Mouse (Mus musculus) right cerebral cortex, postnatal 10 days (tissue): ENCODE results near the gene Sp6.

Experiments used
- DNase-seq, 2 experiments: peaks; one replicate each; pipeline ENCODE4 v3.0.0; 2021; ENCODE audit warnings: low spot score in 2 of 2

The Sp6 gene

GRCm38 (mm10) chr11:96982355-96982754 lies 30.8 kb upstream of the Sp6 start:
- peak; percentile 80 to 88 for DNase-seq

GRCm38 (mm10) chr11:96982859-96983258 lies 30.3 kb upstream of the Sp6 start, which contains the start of gene Sp2:
TSS of gene Sp2 (minus strand) at chr11:96982959.
- DNase-seq = no peak

- DNase-seq = no peak
Observed at GRCm38 (mm10) chr11:96984903-96985302, 28.3 kb upstream of the Sp6 start.

- no peak for DNase-seq
Observed at GRCm38 (mm10) chr11:96986463-96986862, 26.7 kb upstream of the Sp6 start.

- peak in 1 of 2 experiments; percentile 48 for DNase-seq
Observed at GRCm38 (mm10) chr11:96987873-96988655, 25.1 kb upstream of the Sp6 start.

- DNase-seq = no peak
Observed at GRCm38 (mm10) chr11:96991501-96991900, 21.7 kb upstream of the Sp6 start.

- no peak for DNase-seq
Observed at GRCm38 (mm10) chr11:96992722-96993311, 20.4 kb upstream of the Sp6 start.

GRCm38 (mm10) chr11:96995031-96995430 lies 18.2 kb upstream of the Sp6 start:
- DNase-seq = no peak

- DNase-seq = no peak
Observed at GRCm38 (mm10) chr11:96995836-96996772, 17.1 kb upstream of the Sp6 start.

GRCm38 (mm10) chr11:96996773-96997379 lies 16.3 kb upstream of the Sp6 start:
- no peak for DNase-seq

GRCm38 (mm10) chr11:96997380-96997956 lies 15.7 kb upstream of the Sp6 start:
- DNase-seq = peak in 1 of 2 experiments; percentile 44

GRCm38 (mm10) chr11:97003170-97003569 lies 10.0 kb upstream of the Sp6 start:
- DNase-seq = no peak

- no peak for DNase-seq
Observed at GRCm38 (mm10) chr11:97007093-97007794, 6.0 kb upstream of the Sp6 start.

GRCm38 (mm10) chr11:97009198-97009790 lies 3.9 kb upstream of the Sp6 start:
- DNase-seq = no peak

- no peak for DNase-seq
Observed at GRCm38 (mm10) chr11:97017696-97018582, 4.7 kb downstream of the Sp6 start.

GRCm38 (mm10) chr11:97018583-97019344 lies 5.6 kb downstream of the Sp6 start:
- DNase-seq = no peak

- DNase-seq = no peak
Observed at GRCm38 (mm10) chr11:97019345-97019708, 6.1 kb downstream of the Sp6 start.

GRCm38 (mm10) chr11:97021121-97021765 lies 8.0 kb downstream of the Sp6 start:
- no peak for DNase-seq
